Mouse (Mus musculus): Measurements from ENCODE around the gene Sun3. TPM values are rescaled to one million over a fixed set of nuclear protein-coding genes. Genes with fewer than 3 reads are reported as not detected.

Sun3 gene
- polyA plus RNA-seq, 1 experiment from 2014 or later = 0.25 TPM

DNA sequence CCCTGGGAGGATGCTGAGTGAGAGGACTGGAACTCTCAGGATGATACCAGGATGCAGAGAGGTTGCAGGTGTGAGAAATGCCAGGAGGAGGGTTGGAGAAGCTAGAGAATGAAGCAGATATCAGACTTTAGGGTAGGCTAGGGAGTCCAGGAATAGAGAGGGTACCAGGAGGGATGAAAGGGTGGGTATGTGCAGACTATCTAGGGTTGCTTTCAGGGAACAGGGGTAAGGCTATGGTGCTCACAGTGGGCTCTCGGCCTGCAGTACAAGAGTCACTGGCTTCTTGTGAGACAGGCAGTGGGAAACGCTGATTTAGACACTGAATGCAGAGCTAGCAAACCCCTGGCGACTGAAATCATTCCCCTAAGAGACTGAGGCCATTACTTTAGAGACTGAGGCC lies 75.6 kb downstream of the Sun3 start, which contains the start of gene Pkd1l1:
Gene Pkd1l1 (minus strand): TSS at position 101 of the 400 bp plus-strand sequence.
- Histone ChIP-seq H3K36me3 (no peaks in the 10 kb centered on the region), H3K9ac (no peak within 1 kb of the TSS), H3K4me2 (replicated peaks) (no peak within 1 kb of the TSS), H3K27me3 (no peaks in the 10 kb centered on the region; the same call in 1 of the 2 replicates), H3K27ac (no peak within 1 kb of the TSS), H3K9me3 (replicated peaks) (no peaks in the 10 kb centered on the region), H3K4me3 (no peak within 1 kb of the TSS), H3K4me1 (no peaks in the 10 kb centered on the region)
- WGBS = 63% methylated on average over 3 of the region's 3 CpGs
- ATAC-seq (ENCODE audit: low FRiP score) = no peak

DNA sequence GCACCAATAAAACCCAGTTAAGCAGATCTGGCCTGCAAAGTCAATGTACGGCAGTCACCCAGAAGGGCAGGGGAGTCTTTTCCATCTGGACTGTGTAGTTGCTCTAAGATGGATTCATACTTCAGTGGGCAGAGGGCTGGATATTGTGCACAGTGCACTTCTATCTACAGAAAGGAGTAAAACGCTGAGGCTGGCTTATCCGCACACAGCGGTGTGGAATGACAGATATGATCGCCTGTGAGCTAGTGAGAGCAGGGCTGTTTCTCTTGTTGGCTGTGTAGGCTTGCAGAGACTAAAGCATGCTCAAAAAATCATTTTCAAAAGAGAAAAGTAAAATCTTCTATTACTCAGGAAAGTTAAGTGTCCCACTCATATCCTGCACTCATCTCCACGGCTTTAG lies 76.7 kb downstream of the Sun3 start:
- no peaks in the 10 kb centered on the region for H3K4me1 ChIP-seq
- no peak overlapping the region for H3K9ac ChIP-seq
- WGBS = 90% methylated on average over 6 of the region's 6 CpGs
- H3K4me3 ChIP-seq = no peak overlapping the region
- ATAC-seq (ENCODE audit: low FRiP score) = no peak
- H3K4me2 ChIP-seq (replicated peaks) = no peak overlapping the region
- H3K27me3 ChIP-seq = no peaks in the 10 kb centered on the region; the same call in 1 of the 2 replicates
- no peaks in the 10 kb centered on the region for H3K36me3 ChIP-seq
- H3K27ac ChIP-seq = no peak overlapping the region
- H3K9me3 ChIP-seq (replicated peaks) = no peaks in the 10 kb centered on the region

DNA sequence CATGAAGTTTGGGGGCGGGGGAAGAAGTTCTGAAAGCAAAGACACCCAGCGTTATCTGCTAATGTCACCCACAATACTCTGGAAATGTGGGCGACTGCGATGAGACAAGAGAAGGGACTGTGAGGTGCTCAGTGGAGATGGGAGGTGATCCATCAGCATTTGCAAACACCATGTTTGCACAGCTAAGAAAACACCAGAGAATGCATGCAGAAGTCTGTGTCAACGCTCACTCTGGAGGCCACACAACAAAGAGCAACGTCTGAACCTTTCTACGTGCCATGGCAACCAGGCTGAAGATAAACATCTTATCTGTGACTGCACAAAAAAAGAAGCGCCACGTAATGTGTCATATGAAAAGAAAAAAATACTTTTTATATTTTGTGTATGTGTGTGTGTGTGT lies 78.3 kb downstream of the Sun3 start:
- H3K4me1 ChIP-seq = no peaks in the 10 kb centered on the region
- H3K9me3 ChIP-seq (replicated peaks) = no peaks in the 10 kb centered on the region
- H3K4me2 ChIP-seq (replicated peaks) = no peak overlapping the region
- no peaks in the 10 kb centered on the region; the same call in 1 of the 2 replicates for H3K27me3 ChIP-seq
- 60% methylated on average over 9 of the region's 9 CpGs for WGBS
- no peak overlapping the region for H3K4me3 ChIP-seq
- no peak overlapping the region for H3K9ac ChIP-seq
- H3K27ac ChIP-seq = no peak overlapping the region
- no peak for ATAC-seq (ENCODE audit: low FRiP score)
- no peaks in the 10 kb centered on the region for H3K36me3 ChIP-seq

DNA sequence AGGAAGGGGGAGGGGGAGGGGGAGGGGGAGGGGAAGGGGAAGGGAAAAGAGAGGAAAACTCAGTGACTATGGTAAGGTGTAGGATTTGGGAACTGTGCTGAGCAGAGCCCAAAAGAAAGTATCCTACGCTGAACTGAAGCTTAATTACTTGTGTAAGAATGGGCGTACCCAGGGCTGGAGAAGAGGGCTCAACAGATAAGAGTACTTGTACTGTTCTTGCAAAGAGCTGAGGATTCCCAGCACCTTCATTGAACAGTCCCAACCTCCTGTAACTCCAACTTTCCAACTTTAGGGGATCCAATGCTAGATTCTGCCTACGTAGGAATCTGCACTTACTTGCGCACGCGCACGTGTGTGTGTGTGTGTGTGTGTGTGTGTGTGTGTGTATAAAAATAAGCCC lies 80.7 kb downstream of the Sun3 start:
- Histone ChIP-seq H3K4me3 (no peak overlapping the region), H3K9ac (no peak overlapping the region), H3K27me3 (no peaks in the 10 kb centered on the region), H3K27ac (no peak overlapping the region), H3K36me3 (no peaks in the 10 kb centered on the region), H3K4me2 (replicated peaks) (no peak overlapping the region), H3K4me1 (no peaks in the 10 kb centered on the region), H3K9me3 (replicated peaks) (no peaks in the 10 kb centered on the region)
- ATAC-seq (ENCODE audit: low FRiP score) = no peak
- 90% methylated on average over 7 of the region's 7 CpGs for WGBS

Other genes starting within 250 kb of the Sun3 start
- gene Pkd1l1, start 75.7 kb downstream of the Sun3 start, polyA plus RNA-seq (2016; fragmentation: Nextera tagmentation; extraction: Ambion mirVana) = 0.05 and 0.13 TPM in 2 replicates
- 15.3 and 16.4 TPM in 2 replicates for gene Hus1, start 37.8 kb downstream of the Sun3 start, polyA plus RNA-seq (2016; fragmentation: Nextera tagmentation; extraction: Ambion mirVana)
- gene Gm11992, start 397 bp downstream of the Sun3 start, polyA plus RNA-seq (2016; fragmentation: Nextera tagmentation; extraction: Ambion mirVana) = 0.77 and 1.3 TPM in 2 replicates
- gene Upp1, start 69.1 kb upstream of the Sun3 start, polyA plus RNA-seq (2016; fragmentation: Nextera tagmentation; extraction: Ambion mirVana) = 3.6 and 4.8 TPM in 2 replicates
- 0.04 TPM in 1 of 2 replicates, not detected in the other for gene Abca13, start 143.0 kb upstream of the Sun3 start, polyA plus RNA-seq (2016; fragmentation: Nextera tagmentation; extraction: Ambion mirVana)

Data from hindbrain, embryonic 12.5 days (tissue).